Mouse (Mus musculus) cerebellum, adult 11 months (tissue): ENCODE measurements around the gene Gjd3.

Experiments used
- DNase-seq: peaks from one replicate; pipeline ENCODE4 v3.0.0; 2022

Gene Gjd3

DNA sequence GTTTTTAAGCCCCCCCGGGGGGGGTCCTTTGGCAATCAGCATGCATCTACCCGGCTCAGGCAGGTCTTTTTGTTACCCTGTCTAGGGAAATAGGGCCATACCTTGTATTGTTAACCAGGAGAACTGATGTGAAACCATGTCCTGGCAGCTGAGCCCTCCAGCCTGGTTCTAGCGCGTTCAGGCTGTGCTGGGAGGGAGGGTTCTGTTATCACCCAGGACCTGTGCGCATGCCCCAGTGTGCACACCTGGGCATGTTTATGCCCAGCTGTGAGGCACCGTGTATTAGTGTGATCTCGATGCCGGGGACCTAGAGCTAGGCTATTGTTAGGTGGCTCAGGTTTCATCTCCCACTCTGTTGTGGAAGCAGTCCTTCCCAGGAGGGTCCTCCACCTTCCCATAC is 21.1 kb downstream of the Gjd3 start:
- DNase-seq = no peak

DNA sequence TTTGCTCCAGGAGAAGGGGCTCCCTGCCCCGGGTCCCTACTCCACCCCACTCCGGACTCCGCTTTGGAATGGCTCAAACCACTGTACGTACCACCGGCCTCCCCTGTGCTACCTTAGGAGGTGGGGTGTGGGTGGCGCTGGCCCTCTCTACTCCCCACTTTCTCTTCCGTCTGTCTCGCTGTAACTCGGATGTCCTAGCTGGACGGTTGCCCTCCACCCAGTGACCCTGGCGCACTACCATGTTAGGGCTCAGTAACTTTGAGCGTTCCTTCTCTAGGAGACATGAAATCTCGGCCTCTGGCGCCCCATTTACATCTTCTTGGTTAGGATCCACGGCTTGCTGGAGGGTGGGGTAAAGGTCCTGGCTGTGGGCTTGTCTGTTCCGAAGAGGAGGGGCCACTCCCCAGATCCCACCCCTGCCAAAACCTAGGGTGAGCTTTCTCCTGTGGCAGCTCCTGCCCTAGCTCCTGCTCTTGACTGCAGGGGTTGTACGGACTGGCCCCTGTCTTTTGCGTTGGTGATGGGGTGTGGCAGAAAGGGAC is 21.7 kb downstream of the Gjd3 start:
- no peak for DNase-seq

DNA sequence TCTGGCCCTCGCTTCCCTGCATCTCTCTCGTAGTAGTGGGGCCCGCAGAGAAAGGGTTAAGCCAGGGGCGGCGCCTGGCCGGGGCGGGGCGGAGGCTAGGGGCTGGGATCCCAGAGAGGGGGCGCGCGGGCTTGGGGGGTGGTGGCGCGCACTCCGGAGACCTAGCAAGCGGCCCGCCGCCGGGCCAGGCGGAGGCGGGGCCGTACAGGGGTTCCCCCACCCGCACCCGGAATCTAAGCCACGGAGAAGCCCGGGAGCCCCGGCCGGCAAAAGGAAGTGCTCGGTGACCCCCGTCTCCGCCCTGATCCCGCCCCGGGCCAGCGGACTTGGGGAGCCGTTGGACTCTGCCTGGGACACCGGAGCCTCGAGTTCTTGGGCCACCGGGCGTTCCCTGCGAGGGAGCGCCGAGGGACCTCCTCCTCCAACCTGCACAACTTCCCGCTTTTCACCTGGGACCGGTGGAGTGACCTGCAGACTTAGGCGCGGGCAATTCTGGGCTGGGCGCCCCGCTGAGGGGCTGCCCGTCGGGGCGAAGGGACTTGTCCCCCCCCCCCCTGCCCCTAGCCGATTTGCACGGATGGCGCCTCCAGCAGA is 22.4 kb downstream of the Gjd3 start:
- DNase-seq = peak; percentile 39

DNA sequence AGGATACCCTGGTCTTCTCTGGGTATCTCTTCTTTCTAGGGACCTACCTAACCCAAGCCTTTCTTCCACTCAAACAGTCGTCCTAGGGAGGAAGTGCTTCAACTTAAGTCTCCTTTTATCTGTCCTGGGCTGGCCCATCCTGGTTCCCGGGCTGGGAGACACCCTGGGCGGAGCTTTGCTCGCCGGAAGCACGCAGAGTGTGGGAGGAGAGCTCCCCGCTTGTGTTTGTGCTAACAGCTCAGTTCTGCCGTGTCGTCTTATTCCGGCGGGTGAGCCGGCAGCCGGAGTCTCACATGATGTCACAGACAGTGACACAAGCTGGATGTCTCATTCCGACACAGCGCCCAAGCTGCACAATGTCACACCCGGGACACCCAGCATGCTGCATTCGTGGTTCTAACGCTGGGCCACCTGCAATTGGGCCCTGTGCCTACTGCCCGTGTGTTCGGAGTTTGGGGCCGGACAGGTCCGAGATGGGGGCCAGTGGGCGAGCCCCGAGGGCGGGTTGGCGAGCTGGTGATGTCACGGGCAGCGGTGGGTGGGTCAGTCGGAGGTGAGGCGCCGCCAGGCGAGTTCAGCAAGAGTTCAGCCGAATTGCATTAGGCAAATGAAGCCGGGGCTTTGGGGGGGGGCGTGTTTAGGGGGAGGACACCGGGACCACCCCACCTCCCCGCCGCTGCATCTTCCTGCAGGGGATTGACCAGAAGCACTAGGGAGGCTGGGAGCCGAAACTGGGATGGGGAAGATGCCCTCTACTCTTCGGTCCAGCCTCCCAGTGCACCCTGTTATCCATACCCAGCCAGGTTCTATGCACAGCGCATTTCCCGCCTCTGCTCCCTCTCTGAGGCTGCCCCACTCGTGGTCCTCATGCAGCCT is 23.1 kb downstream of the Gjd3 start:
- peak; percentile 43 for DNase-seq

DNA sequence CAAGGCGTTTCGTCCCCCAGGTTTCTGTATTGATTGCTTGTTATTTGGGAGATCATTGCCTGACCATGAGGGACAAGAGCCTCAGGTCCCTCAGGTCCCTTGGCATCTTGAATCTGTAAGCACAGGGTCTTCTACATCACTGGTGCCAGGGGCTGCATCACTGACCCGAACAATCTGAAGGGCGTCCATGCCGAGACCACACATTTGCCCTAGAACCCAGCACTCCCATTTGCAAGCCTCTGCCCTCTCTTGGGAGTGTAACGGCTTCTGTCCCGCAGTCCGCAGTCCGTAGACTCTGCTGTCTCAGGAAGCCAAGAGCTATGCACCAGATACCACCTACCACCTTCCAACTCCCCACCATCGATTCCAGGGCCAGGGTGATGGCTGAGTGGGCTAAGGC is 26.5 kb downstream of the Gjd3 start:
- DNase-seq = no peak

DNA sequence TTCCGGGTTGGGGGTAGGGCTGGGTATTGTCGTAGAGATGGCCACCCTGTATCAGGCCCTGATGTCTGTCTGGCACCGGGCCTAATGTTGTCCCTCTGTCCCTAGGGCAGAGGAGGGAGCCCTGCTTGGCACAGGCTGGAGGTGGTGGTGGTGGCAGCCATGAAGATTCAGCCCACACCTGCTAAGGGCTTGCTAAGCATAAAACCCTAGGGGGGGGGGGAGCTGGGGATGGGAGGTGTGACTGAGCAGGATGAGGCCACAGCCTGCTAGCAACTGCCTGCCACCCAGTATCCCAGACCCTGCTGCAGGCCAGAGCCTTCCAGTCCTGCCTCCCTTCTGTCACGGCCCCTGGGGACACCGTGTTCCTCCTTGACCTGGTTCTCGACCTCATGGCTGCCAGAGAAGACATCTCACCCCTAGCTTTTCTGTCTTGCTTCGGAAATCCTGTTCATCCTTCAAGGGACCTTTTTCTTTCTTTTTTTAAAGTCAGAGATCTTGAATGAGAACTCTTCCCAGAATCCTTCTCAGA is 27.0 kb downstream of the Gjd3 start:
- DNase-seq = no peak

DNA sequence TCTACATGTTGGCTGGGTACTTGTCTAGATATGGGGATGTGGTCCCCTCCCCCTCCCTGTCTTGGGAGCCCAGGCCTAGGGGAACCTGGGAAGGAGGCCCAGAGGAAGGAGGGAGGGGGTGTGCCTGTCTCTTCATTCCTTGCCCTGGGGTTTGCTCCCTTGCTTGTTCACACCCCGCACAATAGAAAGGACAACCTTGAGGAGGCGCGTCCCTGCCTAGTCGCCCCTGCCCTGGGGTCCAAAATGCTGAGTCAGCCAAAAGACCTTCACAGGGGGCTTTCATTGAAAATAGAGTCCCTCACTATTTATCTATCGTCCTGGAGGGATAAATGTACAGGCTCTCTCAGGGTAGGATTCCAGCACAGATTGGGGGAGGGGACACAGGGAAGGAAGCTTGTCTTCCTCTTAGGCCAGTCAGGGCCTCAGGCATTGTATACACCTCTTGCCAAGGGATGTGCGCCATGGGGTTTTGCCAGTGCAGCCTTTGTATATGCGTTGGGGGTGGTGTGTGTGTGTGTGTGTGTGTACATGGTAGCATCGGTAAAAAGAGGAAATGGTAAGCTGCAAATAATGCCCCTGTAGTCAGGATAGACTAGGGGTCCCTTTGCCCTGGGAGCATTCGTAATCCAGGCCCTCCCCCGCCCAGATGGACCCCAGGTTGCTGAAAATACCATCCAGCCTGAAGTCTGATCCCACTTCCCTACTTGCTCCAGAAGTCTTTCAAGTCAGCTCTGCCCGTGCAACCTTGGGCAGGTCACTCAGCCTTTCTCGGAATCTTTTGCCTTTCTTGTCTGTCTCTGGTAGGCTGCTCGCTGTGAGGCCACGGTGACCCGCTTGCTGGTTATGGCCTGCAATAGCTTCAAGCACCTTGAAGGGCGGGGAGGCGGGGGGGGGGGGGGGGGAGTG is 27.8 kb downstream of the Gjd3 start:
- DNase-seq = no peak

DNA sequence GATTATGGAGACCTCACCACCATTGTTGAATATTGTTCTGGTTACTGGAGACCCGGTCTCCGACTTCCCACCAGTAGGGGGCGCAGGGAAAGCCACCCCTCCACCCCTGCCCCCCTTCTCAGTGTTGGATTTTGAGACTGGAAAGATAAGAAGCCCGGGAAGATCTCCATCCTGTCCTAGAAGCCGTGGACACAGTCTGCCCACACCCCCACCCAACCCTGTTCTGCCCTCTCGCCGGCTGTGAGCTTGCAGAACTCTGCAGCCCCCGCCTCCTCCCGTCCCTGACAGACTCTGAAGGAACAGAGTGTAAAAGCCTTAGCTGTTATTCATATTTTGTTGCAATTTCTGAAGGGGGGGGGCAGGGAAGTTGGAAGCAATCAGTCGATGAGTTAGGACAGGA is 28.4 kb downstream of the Gjd3 start:
- peak; percentile 55 for DNase-seq

DNA sequence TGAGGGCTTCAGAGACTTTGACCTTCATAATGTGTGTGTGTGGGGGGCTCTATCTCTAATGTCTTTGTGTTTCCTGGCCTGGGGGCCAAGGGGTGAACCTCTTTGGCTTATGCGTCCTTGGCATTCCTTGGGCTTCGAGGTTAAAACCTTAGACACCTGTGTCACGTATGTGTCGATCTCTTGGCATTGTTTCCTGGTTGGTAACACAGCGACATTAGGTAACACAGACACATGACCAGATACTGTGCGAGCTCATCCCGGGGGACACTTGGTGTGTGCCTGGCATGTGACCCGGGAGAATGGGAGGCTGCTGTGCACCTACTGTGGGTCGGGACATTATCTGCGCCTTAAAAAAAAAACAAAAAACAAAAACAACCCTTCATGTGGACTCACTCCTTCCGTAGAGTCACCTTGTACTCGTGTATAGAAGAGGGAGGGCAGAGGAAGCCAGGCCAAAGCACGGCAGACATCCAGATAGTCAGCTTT is 28.9 kb downstream of the Gjd3 start:
- DNase-seq = no peak

DNA sequence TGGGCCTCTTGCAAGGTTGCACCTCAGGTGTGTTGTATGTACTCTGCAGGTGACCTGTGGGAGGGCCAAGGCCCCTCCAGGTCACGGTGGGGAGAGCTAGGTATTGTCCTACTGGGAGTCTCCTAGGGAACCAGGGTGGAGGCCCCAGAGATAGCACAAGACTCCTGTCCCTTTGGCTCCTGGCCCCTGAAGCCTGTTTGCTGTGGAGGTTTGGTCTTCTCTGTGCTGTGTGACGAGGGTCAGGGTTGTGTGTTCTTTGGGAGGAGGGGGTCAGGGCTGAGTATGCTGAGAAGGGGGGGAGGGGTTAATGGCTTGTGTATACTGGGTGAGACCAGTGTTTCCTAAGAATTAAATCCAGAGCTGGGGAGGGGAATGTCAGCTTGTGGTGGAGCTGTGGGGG is 29.5 kb downstream of the Gjd3 start:
- DNase-seq = no peak

DNA sequence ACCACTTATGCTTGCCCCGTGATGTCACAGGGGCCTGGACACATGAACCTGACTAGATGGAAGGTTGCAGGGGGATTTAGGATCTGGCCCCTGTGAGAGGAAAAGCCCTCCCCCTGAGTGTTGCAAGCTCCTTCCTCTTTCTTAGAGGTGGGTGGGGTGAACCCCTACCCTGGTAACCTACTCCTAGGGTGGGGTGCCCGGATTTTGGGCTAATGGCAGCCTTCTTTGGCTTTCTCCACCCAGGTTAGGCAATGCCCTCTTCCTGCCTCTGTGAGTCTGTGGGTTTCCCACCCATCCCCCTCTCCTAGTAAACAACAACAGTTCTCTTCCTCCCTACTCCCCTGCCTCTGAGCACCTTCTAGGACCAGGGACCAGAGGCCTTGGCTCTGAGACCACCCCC is 30.1 kb downstream of the Gjd3 start:
- DNase-seq = no peak

DNA sequence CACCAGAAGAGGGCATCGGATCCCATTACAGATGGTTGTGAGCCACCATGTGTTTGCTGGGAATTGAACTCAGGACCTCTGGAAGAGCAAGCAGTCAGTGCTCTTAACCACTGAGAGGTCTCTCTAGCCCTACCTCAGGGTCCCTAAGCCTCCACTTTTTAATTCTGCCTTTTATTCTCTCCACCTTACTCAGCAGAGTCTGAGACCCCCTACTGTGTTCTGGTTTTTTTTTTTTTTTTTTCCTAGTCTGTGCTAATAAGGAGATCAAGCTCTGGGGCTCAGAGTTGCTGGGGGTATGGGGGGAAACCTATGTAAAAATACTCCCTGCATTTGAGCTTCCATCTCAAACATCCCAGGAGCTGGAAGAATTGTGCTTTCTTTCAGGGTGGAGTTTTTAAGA is 30.7 kb downstream of the Gjd3 start:
- DNase-seq = no peak

DNA sequence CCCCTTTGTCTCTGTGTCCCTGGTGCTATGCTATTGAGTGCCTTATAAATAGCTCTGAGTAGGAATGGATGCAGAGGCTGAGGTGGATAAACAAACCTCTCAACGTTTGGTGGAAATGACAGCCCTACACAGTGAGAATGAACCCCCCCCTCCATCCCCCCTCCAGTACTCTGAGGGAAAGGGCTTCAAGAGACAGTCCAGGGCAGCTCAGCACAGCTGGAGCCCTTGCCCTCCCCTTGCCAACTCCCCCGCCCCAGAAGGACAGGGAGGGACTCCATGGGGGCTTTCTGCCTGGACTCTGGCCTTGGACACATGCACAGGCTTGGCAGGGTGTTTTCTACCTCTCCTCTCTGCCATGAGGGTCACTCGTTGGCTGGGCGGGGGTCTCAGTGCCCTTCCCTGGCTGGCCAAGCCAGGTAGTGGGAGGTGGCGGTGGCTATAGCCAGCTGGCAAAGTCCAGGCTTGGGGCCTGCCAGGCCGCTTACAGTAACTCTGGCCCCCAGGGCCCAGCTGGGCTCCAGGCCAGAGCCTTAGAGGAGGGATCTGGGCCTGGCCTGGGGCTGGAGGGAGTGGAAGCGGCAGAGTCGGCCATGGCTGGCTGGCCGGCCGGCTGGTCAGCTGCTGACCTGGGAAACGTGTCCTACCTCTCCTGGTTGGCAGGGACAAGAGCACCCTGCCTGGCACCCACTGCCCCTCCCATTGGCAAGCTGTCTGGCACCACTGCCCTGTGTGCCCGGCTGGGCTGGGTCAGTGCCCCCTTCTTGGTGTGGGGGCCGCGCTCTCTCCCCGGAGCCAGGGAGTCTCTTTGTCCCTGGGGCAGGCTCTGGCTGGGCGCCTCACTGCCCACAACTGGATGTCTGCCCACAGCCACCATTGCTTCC is 31.6 kb downstream of the Gjd3 start:
- DNase-seq = peak; percentile 79

DNA sequence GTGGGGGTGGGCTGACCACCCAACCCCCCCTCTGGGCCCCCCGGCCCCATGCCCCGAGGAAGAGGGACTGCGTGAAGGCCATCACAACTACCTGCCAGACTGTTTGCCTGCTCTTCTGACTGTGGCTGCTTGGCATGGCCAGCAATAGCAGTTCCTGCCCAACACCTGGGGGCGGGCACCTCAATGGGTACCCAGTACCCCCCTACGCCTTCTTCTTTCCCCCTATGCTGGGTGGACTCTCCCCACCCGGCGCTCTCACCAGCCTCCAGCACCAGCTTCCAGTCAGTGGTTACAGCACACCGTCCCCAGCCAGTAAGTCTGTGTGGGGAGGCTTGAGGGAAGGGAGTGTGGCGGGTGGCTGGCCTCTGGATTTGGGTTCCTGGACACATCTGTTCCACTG is 32.3 kb downstream of the Gjd3 start:
- DNase-seq = no peak

DNA sequence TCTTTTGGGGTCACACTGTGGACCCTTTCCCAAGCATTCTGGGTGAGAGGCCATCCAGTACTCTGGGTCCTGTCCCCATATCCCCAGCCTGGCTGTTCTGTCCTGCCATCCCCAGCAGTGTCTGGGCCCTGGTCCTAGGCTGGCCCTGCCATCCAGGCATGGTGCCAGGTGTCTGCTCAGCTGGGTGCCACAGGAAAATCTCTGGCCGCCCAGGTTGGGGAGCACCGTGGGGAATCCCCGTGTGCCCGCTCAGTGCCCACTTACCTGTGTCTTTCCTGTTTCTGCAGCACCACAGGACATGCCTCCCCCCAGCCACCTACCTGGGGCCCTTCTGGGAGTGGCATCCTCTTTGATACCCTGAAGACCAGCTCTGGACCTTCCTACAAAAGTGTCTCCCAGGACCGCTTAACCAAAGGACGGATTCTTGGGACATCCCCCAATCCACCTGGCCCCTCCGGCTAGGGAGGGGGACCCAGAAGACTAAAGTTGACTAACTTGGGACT is 32.8 kb downstream of the Gjd3 start:
- DNase-seq = peak; percentile 68

DNA sequence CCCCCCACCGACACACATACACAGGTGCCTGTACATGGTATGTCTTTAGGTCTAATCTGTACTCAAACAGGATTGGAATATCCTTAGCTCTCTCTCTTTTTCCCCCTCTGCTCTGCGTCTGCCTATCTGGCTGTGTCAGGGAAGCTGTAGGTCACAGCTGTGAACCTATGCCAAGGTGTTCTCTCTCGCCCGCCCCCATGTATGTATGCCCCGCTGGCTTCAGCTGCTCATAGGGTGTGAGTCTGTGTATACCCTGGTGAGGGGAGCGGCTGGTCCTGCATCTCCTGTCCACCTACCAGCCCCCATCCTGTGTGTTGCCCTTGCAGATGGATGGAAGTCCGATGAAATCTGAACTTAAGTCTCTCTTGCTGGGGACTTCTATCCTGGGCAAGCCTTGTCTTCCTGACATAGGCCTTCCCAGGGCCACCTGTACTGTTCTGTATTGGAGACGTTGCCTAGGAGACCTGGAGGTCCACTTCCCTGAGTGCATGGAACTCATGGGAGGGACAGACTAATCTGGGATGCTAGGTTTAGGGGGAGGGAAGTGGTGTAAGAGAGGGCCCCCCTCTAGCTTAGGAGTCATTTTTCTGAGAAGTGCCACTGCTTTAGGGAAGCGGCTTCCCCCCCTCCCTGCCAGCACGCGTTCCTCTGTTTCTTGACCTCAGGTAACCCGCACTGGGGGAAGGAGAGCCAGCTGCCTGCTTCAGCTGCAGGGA is 33.4 kb downstream of the Gjd3 start:
- no peak for DNase-seq

DNA sequence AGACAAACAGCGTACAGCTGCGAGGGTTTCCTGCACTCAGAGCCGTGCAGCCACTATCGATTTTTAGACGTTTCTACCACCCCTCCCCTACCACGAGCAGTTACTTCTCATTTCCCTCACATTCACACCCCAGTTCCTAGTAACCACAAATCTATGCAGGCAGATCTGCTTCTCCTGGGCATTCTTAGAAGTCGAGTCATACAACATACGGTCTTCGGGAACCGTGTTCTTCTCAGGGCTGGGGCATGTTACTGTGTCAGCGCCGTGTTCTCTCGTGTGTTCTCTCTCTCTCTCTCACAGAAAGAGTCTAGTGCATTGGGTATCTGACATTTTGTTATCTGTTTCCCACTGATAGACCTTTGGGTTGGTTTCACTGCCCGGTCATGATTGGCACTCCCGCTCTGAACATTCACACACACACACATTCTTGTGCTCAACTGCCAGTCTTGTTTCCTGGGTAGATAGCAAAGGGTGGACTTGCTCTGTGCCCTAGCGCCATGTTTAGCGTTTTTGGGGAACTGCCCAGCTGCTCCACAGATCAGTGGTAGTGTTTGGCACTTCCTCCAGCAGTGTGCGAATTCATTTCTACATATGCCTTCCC is 34.7 kb downstream of the Gjd3 start:
- DNase-seq = no peak

DNA sequence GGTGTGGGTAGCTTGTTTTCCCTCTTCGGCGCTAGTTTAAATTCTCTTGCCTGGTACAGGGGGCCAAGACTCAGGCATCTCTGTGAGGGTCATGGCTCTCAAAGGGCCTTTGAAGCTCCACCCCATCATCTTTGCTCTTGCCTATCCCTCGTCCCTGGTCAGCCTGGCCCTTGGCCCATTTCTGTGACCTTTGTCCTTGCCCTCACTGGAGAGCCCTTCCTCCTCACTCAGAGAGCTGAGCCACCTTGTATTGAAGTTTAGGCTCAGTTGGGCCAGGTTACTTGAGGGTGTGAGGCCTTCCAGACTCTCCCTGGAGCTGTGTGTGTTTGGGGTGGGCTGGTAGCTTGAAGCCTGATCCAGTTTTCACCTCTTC is 37.2 kb downstream of the Gjd3 start:
- DNase-seq = no peak

DNA sequence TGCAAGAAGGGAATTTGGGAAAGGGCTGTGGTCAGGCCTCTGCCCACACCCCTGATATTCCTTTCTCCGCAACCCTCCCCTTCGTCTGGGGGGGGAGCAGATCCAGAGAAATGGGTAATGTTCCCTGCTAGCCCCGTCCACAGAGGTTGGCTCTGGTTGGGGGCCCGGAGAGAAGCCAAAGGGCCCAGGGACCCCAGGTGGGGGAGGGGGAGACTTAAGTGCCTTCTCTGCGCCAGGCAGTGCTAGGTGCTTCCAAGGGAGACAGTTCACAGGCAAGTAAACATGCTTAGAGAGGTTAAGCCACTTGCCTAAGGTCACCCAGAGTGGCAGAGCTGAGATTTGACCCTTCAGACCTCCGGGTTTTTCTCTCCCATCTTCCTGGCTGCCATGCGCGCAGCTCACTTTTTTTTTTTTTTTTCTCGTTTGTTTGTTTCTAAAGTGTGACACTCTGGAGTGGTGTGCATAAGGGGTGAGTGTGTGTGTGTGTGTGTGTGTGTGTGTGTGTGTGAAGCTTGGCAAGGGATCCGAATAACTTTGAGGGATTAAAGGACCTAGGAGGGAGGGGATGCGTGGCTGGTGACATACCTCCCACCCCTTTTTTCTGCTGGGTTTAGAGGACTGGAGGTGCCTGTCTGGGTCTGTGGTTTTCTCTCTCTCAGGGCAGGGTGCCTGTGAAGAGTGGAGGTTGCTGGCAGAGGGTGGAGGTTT is 37.8 kb downstream of the Gjd3 start:
- no peak for DNase-seq
